Mouse (Mus musculus): ENCODE data around the gene C130032M10Rik. TPM values are rescaled to one million over a fixed set of nuclear protein-coding genes. Genes with fewer than 3 reads are reported as not detected.

The C130032M10Rik gene
- total RNA-seq, 1 experiment: 1.8 TPM

DNA sequence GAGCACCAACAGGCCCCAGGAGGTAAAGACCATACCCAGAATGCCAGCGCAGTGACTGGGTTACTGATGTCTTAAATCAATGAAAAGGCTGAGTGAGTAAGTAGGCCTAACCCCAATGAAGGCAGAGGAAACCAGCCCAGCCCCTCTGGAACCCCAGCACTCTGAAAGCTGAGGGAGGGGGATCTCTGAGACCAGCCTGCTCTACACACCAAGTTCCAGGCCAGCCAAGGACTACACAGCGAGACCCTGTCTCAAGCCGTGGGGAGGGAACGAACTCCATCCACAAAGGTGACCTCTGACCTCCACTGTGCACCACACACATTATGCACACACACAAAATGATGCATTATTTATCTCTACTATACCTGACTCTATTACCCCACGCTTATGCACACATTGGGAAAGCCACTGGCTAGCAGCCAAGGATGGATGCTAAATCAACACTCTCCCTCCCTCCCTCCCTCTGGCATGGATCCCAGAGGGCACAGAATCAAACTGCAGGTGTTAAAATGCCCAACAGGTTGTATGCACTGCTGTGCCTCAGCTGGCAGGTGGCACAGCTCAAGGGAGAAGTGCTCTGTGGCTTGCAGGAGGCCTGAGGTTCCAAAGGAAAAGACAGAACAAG, 39.0 kb downstream of the C130032M10Rik start:
- no peak overlapping the region for H3K27ac ChIP-seq (ENCODE audit: insufficient read depth, low read depth, low read length, poor library complexity, severe bottlenecking)
- peaks cover 15 to 26% of the 10 kb centered on the region in 2 experiments for H3K4me1 ChIP-seq (ENCODE audit: control insufficient read depth in 2 of 2, insufficient read depth in 2 of 2, low read length in 2 of 2, poor library complexity in 1 of 2)

GRCm38 (mm10) chr9:114556276-114556855, 40.9 kb downstream of the C130032M10Rik start:
- no peak for TF ChIP-seq HCFC1 (IDR thresholded peaks at IDR 0.05; ENCODE audit: borderline replicate concordance, insufficient read depth, low read length)
- TF ChIP-seq ZNF384 (IDR thresholded peaks at IDR 0.05; ENCODE audit: low read depth, low read length): no peak
- TF ChIP-seq ZC3H11A (IDR thresholded peaks at IDR 0.05; ENCODE audit: borderline replicate concordance, low read depth, low read length): no peak
- TF ChIP-seq CHD2 (IDR thresholded peaks at IDR 0.05; ENCODE audit: low read depth, low read length): no peak
- no peak for TF ChIP-seq MAFK (IDR thresholded peaks at IDR 0.05; ENCODE audit: insufficient read depth, low read depth, low read length)
- Histone ChIP-seq H3K27ac (ENCODE audit: insufficient read depth, low read depth, low read length, poor library complexity, severe bottlenecking) (peak overlapping the region; percentile 73; the same call in 1 of the 2 replicates), H3K4me1 (ENCODE audit: control insufficient read depth in 2 of 2, insufficient read depth in 2 of 2, low read length in 2 of 2, poor library complexity in 1 of 2) (peaks cover 12 to 23% of the 10 kb centered on the region in 2 experiments), H3K36me3 (ENCODE audit: control insufficient read depth, insufficient read depth, low read length, poor library complexity, severe bottlenecking) (peaks cover 35% of the 10 kb centered on the region), H3K4me3 (ENCODE audit: insufficient read depth in 1 of 2, low read depth in 1 of 2, low read length in 2 of 2, poor library complexity in 1 of 2, severe bottlenecking in 1 of 2) (peak overlapping the region; percentile 52 to 91), H3K9me3 (ENCODE audit: control insufficient read depth, insufficient read depth, low read depth, low read length) (no peaks in the 10 kb centered on the region), H3K9ac (ENCODE audit: insufficient read depth, low read depth, low read length, poor library complexity, severe bottlenecking) (peak overlapping the region; percentile 52; the same call in 1 of the 2 replicates)
- DNase-seq (ENCODE audit: low read depth, low spot score): no peak
- in situ Hi-C loops (cut with MboI; ENCODE audit: low sequenced_read_pairs in 2 of 2, unreplicated experiment in 2 of 2): no loop called here

More for the DNA sequence above, 39.0 kb downstream of the C130032M10Rik start:
- Histone ChIP-seq H3K36me3 (ENCODE audit: control insufficient read depth, insufficient read depth, low read length, poor library complexity, severe bottlenecking) (peaks cover 25% of the 10 kb centered on the region), H3K9ac (ENCODE audit: insufficient read depth, low read depth, low read length, poor library complexity, severe bottlenecking) (peak overlapping the region; percentile 16; the same call in 1 of the 2 replicates), H3K9me3 (ENCODE audit: control insufficient read depth, insufficient read depth, low read depth, low read length) (no peaks in the 10 kb centered on the region), H3K4me3 (ENCODE audit: insufficient read depth in 1 of 2, low read depth in 1 of 2, low read length in 2 of 2, poor library complexity in 1 of 2, severe bottlenecking in 1 of 2) (peak overlapping the region in 1 of 2 experiments; percentile 32; a peak in 1 of 4 replicates)
- in situ Hi-C loops (cut with MboI; ENCODE audit: low sequenced_read_pairs in 2 of 2, unreplicated experiment in 2 of 2): no loop called here
- TF ChIP-seq MAFK (IDR thresholded peaks at IDR 0.05; ENCODE audit: insufficient read depth, low read depth, low read length): no peak
- no peak for TF ChIP-seq ZC3H11A (IDR thresholded peaks at IDR 0.05; ENCODE audit: borderline replicate concordance, low read depth, low read length)
- no peak for TF ChIP-seq HCFC1 (IDR thresholded peaks at IDR 0.05; ENCODE audit: borderline replicate concordance, insufficient read depth, low read length)
- no peak for TF ChIP-seq CHD2 (IDR thresholded peaks at IDR 0.05; ENCODE audit: low read depth, low read length)
- TF ChIP-seq ZNF384 (IDR thresholded peaks at IDR 0.05; ENCODE audit: low read depth, low read length): no peak
- no peak for DNase-seq (ENCODE audit: low read depth, low spot score)

DNA sequence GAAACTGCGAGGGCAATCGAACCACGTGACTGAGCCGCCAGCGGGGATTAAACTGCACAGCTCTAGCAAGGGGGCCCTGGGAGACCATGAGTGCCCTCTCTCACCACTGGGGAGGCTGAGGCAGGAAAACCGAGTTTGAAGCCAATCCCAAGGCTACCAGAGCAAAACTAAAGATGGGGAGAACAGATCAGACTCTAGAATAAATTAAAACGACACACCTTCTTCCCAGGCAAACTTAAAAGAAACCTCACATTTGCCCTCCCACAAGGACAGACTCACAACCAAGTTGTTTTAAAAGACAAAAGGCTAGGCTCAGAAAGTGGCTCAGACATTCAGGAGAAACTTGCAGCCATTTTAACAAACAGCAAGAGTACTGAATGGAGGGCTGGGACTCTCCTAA, 41.6 kb downstream of the C130032M10Rik start:
- TF ChIP-seq HCFC1 (IDR thresholded peaks at IDR 0.05; ENCODE audit: borderline replicate concordance, insufficient read depth, low read length) (0 out of 2 replicates have a peak, but pooled peaks have one; percentile 26), ZNF384 (IDR thresholded peaks at IDR 0.05; ENCODE audit: low read depth, low read length) (no peak)
- no peak for DNase-seq (ENCODE audit: low read depth, low spot score)
- Histone ChIP-seq H3K4me3 (ENCODE audit: insufficient read depth in 1 of 2, low read depth in 1 of 2, low read length in 2 of 2, poor library complexity in 1 of 2, severe bottlenecking in 1 of 2) (peak overlapping the region; percentile 52 to 91), H3K4me1 (ENCODE audit: control insufficient read depth in 2 of 2, insufficient read depth in 2 of 2, low read length in 2 of 2, poor library complexity in 1 of 2) (peaks cover 12 to 23% of the 10 kb centered on the region in 2 experiments), H3K9me3 (ENCODE audit: control insufficient read depth, insufficient read depth, low read depth, low read length) (no peaks in the 10 kb centered on the region), H3K9ac (ENCODE audit: insufficient read depth, low read depth, low read length, poor library complexity, severe bottlenecking) (no peak overlapping the region), H3K27ac (ENCODE audit: insufficient read depth, low read depth, low read length, poor library complexity, severe bottlenecking) (peak overlapping the region; percentile 84), H3K36me3 (ENCODE audit: control insufficient read depth, insufficient read depth, low read length, poor library complexity, severe bottlenecking) (peaks cover 38% of the 10 kb centered on the region)
- in situ Hi-C loops (cut with MboI; ENCODE audit: low sequenced_read_pairs in 2 of 2, unreplicated experiment in 2 of 2): no loop called here

- no peak for TF ChIP-seq CHD2 (IDR thresholded peaks at IDR 0.05; ENCODE audit: low read depth, low read length)
- no peak for TF ChIP-seq MAFK (IDR thresholded peaks at IDR 0.05; ENCODE audit: insufficient read depth, low read depth, low read length)
- no peak for TF ChIP-seq ZC3H11A (IDR thresholded peaks at IDR 0.05; ENCODE audit: borderline replicate concordance, low read depth, low read length)
- no peak for TF ChIP-seq ZNF384 (IDR thresholded peaks at IDR 0.05; ENCODE audit: low read depth, low read length)
- TF ChIP-seq HCFC1 (IDR thresholded peaks at IDR 0.05; ENCODE audit: borderline replicate concordance, insufficient read depth, low read length): no peak
- H3K9ac ChIP-seq (ENCODE audit: insufficient read depth, low read depth, low read length, poor library complexity, severe bottlenecking): peak overlapping the region; percentile 99; the same call in 1 of the 2 replicates
- in situ Hi-C loops (cut with MboI; ENCODE audit: low sequenced_read_pairs in 2 of 2, unreplicated experiment in 2 of 2): no loop called here
- peaks cover 34% of the 10 kb centered on the region for H3K36me3 ChIP-seq (ENCODE audit: control insufficient read depth, insufficient read depth, low read length, poor library complexity, severe bottlenecking)
- H3K27ac ChIP-seq (ENCODE audit: insufficient read depth, low read depth, low read length, poor library complexity, severe bottlenecking): no peak overlapping the region
- no peak for DNase-seq (ENCODE audit: low read depth, low spot score)
- peak overlapping the region; percentile 91 to 99 for H3K4me3 ChIP-seq (ENCODE audit: insufficient read depth in 1 of 2, low read depth in 1 of 2, low read length in 2 of 2, poor library complexity in 1 of 2, severe bottlenecking in 1 of 2)
- peaks cover 5% of the 10 kb centered on the region in 2 experiments for H3K4me1 ChIP-seq (ENCODE audit: control insufficient read depth in 2 of 2, insufficient read depth in 2 of 2, low read length in 2 of 2, poor library complexity in 1 of 2)
- no peaks in the 10 kb centered on the region for H3K9me3 ChIP-seq (ENCODE audit: control insufficient read depth, insufficient read depth, low read depth, low read length)
Observed at GRCm38 (mm10) chr9:114560141-114560540, 44.6 kb downstream of the C130032M10Rik start.

All from ES-E14 (cell line).